Mouse (Mus musculus): ENCODE data around the gene Ltb.
A peak's percentile ranks its signal among the peaks of the same experiment; 100 is the strongest.
"Not testable (repeated sequence)": the region's sequence is repeated elsewhere in the genome, so short reads cannot be mapped to it uniquely, and the experiment has no call there.

Ltb gene

DNA sequence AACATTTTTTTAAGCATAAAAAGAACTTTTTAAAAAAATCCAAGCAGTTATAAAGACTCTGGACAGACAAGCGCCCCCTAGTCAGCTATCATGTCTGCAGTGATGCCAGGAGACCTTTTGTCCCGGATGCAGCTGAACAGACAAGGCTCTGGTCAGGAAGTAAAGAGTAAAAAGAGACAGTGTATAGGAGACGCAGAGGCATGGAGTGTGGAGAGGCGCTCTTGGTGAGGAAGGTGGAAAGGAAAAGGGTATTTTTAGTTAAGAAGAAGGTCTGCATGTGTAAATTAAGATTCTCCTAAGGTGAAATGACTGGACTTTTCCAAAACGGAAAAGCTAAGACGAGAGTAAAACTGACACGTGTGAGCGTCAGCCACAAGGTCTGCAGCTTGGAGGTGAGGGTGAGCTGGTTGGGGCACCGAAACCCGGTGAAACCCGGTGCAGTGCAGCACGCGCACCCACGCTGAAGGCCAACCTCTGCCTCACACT is 32.4 kb downstream of the Ltb start:
- DNase-seq: no peak

- no peak for DNase-seq
These were observed 36.8 kb downstream of the Ltb start for GRCm38 (mm10) chr17:35231022-35231421.

DNA sequence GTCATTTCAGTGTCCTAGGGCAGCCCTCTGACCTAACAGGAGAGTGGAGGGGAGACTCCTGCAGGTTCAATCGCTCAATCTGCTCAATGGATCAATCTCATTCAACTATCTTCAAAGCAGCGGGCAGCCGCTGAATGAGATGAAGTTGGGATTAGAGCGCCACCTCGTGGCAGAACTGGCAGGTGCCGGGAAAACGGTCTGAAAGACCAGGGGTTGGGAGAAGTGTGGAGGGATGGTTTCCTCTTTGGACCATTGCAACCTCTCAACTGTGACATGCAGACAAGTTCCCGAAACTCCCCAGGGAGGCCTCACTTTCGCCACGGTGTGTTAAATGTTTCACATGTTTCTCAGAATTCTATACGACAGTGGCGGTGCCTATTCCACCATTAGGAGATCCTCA is 37.8 kb downstream of the Ltb start:
- DNase-seq: peak; percentile 71 to 78

- peak; percentile 26 to 68 for DNase-seq
These were observed 38.4 kb downstream of the Ltb start for GRCm38 (mm10) chr17:35232659-35233058.

- DNase-seq: no peak
These were observed 39.1 kb downstream of the Ltb start, which contains the start of gene Atp6v1g2 for GRCm38 (mm10) chr17:35233114-35233980. TSS of gene Atp6v1g2 (plus strand) at chr17:35233660.

GRCm38 (mm10) chr17:35234090-35234489 is 39.9 kb downstream of the Ltb start:
- DNase-seq: not testable (repeated sequence)

- peak; percentile 43 to 57 for DNase-seq
These were observed 40.7 kb downstream of the Ltb start for GRCm38 (mm10) chr17:35234903-35235302.

DNA sequence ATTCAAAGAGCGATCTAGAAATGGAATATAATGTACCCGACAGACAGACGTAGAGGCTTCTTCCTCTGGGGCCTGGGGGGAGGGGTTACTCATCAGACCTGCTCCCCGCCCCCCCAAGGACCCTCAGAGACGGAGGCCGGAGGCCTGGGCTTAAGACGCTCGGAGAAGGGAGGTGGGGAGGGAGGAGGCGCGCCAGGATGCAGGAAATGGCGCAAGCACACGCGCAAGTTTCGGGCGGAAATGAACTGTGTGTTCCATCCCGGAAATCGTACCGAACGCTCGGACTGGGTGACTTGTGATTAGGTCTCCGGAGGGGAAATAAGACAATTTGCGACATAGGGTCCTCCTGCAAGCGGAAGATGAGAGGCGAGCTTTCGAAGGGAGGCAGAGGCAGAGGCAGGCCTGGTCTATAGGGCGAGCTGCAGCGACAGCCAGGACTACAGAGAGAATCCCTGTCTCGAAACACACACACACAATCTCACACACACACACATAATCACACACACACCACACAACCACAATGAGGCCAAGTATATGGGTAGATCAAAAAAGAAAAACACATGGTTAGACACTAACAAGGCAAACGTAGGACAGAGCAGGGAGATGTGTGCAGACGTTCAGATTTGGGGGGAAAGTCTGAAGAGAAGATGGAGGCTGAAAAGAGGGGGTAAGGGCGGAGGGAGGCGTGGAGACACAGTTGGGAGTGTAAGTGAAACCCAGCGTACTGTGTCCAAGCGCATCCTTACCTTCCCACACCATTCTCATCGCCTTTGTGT is 41.6 kb downstream of the Ltb start, which contains the start of gene Nfkbil1:
TSS of gene Nfkbil1 (minus strand) at position 179 of the 776 bp plus-strand sequence.
- DNase-seq: peak; percentile 84 to 91

DNA sequence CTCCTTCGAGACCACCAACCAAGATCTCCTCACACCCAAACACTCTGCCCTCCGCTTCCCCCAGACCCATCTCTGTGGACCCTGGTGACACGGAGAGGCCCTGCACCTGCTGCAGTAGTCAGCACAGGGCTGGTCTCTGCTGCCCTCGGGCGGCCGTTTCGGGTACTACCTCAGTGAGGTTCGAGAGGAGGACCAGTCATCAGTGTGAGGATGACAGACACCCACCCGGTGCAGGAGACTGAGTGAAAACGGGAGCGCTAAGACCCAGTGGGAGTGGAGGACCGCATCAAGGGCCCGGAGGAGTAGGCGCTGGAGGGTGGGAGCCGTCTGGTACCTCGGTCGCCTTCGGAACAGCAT is 42.1 kb downstream of the Ltb start:
- peak; percentile 94 for DNase-seq

GRCm38 (mm10) chr17:35236996-35237395 is 42.8 kb downstream of the Ltb start:
- DNase-seq: no peak

- DNase-seq: no peak
These were observed 43.3 kb downstream of the Ltb start for GRCm38 (mm10) chr17:35237504-35237903.

DNA sequence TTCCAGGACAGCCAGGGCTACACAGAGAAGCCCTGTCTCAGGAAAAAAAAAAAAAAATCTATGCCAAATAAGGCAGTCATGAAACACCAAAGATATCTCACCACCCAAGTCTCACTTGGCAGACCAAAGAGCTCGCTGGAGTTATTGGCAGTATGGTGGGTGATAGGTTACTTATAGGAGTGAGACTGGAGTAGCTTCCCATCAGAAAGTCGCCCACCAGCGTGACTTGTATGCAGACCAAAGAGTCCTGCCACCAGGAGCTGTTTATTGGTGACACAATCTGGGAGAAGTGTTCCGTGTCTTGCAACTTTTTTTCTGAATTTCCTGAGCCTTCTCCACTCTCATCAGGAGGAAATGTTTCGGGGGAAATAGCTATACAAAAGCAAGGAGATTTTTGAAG is 45.5 kb downstream of the Ltb start:
- DNase-seq: no peak

- no peak for DNase-seq
These were observed 46.4 kb downstream of the Ltb start for GRCm38 (mm10) chr17:35240384-35241304.

DNA sequence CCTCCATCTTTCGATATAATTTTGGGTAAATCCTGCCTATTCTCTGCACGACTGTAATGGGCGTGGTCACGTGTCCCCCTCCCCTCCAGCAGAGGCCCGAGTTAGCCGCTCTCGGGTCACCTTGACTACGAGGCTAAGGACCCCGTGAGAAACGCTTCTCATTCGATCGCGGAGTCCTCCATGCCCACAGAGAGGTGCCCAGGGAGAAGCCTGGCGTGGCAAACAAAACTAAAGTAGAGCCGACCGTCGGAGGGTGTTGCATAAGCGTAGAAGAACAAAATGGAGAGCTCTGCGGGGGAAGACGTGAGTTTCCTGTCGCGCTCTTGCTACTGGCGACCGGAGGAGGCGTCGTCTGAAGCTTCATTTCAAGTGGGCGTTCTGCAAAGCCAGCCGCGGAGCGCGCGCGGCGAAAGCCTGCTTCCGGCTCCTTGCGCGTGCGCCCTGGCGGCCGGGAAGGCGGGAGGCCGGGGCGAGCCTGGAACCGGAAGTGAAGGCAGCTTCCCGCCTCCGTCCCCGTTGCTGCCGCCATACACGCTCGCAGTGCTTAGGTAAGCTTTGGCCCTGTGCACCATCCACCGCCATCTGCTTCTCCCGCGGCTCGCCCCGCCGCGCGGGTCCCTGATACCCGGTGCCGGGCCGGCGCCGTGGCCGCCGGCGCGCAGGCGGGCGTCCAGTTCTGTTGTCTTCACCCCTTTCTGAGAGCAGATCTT is 47.2 kb downstream of the Ltb start, which contains the start of gene Ddx39b:
TSS of gene Ddx39b (plus strand) at position 442 of the 710 bp plus-strand sequence.
- peak; percentile 94 to 95 for DNase-seq

DNA sequence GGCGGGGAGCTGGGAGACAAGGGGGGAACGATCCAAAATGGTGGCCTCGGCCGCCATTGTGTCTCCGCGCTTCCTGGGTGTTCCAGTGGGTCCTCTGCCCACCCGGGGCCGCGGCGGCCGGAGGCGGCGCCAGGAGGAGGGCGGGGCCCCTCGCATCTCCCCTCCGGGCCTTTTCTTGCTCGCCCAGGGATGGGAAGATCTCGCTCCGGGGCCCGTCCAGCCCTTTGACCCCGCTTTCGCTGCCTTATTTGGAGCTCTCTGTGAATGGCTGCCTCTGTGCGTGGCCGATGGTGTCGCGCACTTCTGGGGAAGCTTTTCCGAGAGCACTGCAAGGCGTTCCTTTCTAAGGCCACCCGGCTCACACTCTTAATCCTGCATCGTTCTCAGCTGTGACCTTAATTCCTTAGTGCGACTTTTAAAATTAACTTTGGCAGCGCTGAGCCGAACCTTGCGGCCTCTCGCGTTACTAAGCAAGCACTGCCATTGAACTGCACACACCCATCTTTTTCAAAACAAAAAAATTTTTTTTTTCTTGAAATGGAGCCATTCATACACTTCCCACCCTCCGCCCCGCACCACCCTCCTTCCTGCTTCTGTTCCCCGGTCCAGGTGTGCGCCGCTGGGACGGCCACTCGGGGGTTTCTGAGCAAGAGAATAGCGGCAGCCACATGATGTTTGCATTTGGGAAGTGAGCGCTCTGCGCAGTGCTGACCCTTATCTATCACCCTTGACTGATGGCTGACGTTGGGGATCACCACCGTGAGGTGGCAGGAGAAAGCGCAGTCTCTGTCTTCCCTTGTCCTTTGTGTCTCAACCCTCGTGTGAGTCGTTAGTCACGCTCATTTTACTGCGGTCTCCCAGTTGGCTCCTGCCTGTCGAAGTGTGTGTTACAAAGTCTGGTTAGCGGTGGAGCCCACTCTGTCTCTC is 48.0 kb downstream of the Ltb start:
- peak; percentile 47 to 62 for DNase-seq

DNA sequence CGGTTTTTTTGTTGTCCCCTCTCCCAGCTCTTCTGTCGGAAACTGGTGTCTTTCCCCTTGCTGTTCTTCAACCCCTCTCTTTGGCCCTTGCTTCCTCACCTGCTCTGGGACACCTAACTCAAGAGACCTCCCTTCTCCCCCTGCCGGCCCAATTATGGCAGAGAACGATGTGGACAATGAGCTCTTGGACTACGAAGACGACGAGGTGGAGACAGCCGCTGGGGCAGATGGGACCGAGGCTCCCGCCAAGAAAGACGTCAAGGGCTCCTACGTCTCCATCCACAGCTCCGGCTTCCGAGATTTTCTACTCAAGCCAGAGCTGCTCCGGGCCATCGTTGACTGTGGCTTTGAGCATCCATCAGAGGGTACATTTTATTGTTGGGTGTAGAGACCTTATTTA is 48.8 kb downstream of the Ltb start:
- DNase-seq: no peak

DNA sequence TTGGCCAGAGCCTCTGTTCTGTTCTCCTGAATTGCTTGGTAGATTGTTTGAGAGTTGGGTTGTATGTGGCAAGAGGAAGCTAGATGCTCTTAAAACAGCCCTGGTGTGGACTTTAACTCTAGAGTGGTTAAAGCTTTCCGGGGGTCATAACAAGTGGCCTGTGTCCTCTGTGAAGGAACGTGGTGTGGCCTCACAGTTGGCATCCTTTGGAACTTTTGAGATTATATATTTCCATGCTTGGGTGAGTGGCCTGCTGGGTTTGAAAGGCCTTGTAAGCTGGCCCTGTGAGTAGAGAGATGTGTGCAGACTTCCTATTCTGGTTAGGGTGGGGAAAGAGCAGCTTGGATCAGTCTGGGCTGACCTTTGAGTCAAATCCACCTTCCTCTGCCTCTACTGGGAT is 50.8 kb downstream of the Ltb start:
- DNase-seq: no peak

Measured in thymus, adult 18-20 months (tissue).